Mouse (Mus musculus): ENCODE data around the gene Gm13289.

GRCm38 (mm10) chr4:88819659-88820058 lies 42.9 kb downstream of the Gm13289 start, which contains the start of gene Ifna11:
- no peak for TF ChIP-seq CTCF (IDR thresholded peaks at IDR 0.05; ENCODE audit: extremely low read depth, insufficient read depth, insufficient read length, insufficient replicate concordance)
- no peak for TF ChIP-seq POLR2A (IDR thresholded peaks at IDR 0.05; ENCODE audit: low read depth, low read length)

All from spleen, adult 2 months (tissue).